Mouse (Mus musculus): Measurements from ENCODE around the gene Tifa. TPM values are rescaled to one million over a fixed set of nuclear protein-coding genes. Genes with fewer than 3 reads are reported as not detected.

Tifa gene
- total and polyA plus RNA-seq, 3 experiments = 1.3 to 2.3 (median 1.6) TPM

GRCm38 (mm10) chr3:127850776-127851646 lies 61.4 kb downstream of the Tifa start:
- 71% methylated on average over 9 of the region's 9 CpGs for WGBS
- no peak overlapping the region for H3K9ac ChIP-seq (ENCODE audit: low read depth, low read length)
- TF ChIP-seq EP300 (IDR thresholded peaks at IDR 0.05; ENCODE audit: insufficient read depth, low read depth, low read length) = no peak
- TF ChIP-seq POLR2A (IDR thresholded peaks at IDR 0.05; ENCODE audit: insufficient read depth, low read depth, low read length) = no peak
- TF ChIP-seq CTCF (IDR thresholded peaks at IDR 0.05) = no peak

GRCm38 (mm10) chr3:127852722-127853121 lies 63.1 kb downstream of the Tifa start:
- no peak for TF ChIP-seq POLR2A (IDR thresholded peaks at IDR 0.05; ENCODE audit: insufficient read depth, low read depth, low read length)
- no peak for TF ChIP-seq EP300 (IDR thresholded peaks at IDR 0.05; ENCODE audit: insufficient read depth, low read depth, low read length)
- TF ChIP-seq CTCF (IDR thresholded peaks at IDR 0.05) = no peak
- intact Hi-C loops (cut with DNase I) = loop anchor here (1.0 to 5.0 kb wide), 2 partner anchors 45 to 97 kb away; partner anchors contain the start of gene Fam241a
- no peaks in the 10 kb centered on the region for H3K79me2 ChIP-seq (replicated peaks; ENCODE audit: control insufficient read depth, insufficient read depth, low read length)
- no peaks in the 10 kb centered on the region for H3K36me3 ChIP-seq (ENCODE audit: control insufficient read depth, insufficient read depth, low read length)
- H3K4me1 ChIP-seq (ENCODE audit: control insufficient read depth, insufficient read depth, low read length) = peaks cover 2% of the 10 kb centered on the region; the same call in 1 of the 2 replicates
- WGBS = 69% methylated on average over 9 of the region's 9 CpGs
- no peak overlapping the region for H3K4me3 ChIP-seq
- no peaks in the 10 kb centered on the region for H3K27me3 ChIP-seq (ENCODE audit: control insufficient read depth, insufficient read depth, low read length)
- no peak for DNase-seq
- no peak overlapping the region for H3K27ac ChIP-seq
- no peak overlapping the region for H3K9ac ChIP-seq (ENCODE audit: low read depth, low read length)

More at GRCm38 (mm10) chr3:127850776-127851646, 61.4 kb downstream of the Tifa start:
- no peaks in the 10 kb centered on the region for H3K79me2 ChIP-seq (replicated peaks; ENCODE audit: control insufficient read depth, insufficient read depth, low read length)
- peaks cover 2% of the 10 kb centered on the region; the same call in 1 of the 2 replicates for H3K4me1 ChIP-seq (ENCODE audit: control insufficient read depth, insufficient read depth, low read length)
- no peak for DNase-seq
- intact Hi-C loops (cut with DNase I) = loop anchor here (5.0 kb wide), 1 partner anchor 46 kb away; the partner anchor contains the start of gene Fam241a
- no peak overlapping the region for H3K4me3 ChIP-seq
- no peaks in the 10 kb centered on the region for H3K27me3 ChIP-seq (ENCODE audit: control insufficient read depth, insufficient read depth, low read length)
- no peak overlapping the region for H3K27ac ChIP-seq
- no peaks in the 10 kb centered on the region for H3K36me3 ChIP-seq (ENCODE audit: control insufficient read depth, insufficient read depth, low read length)

- 31% methylated on average over 15 of the region's 15 CpGs for WGBS
- intact Hi-C loops (cut with DNase I) = loop anchor here (1.0 to 5.0 kb wide), 2 partner anchors 44 to 96 kb away; partner anchors contain the start of gene Fam241a
- no peak overlapping the region for H3K4me3 ChIP-seq
- TF ChIP-seq POLR2A (IDR thresholded peaks at IDR 0.05; ENCODE audit: insufficient read depth, low read depth, low read length) = no peak
- TF ChIP-seq EP300 (IDR thresholded peaks at IDR 0.05; ENCODE audit: insufficient read depth, low read depth, low read length) = peak; percentile 71; the same call in 1 of the 2 replicates
- TF ChIP-seq CTCF (IDR thresholded peaks at IDR 0.05) = peak; percentile 95
- no peak overlapping the region for H3K9ac ChIP-seq (ENCODE audit: low read depth, low read length)
- no peak overlapping the region for H3K27ac ChIP-seq
- no peaks in the 10 kb centered on the region for H3K79me2 ChIP-seq (replicated peaks; ENCODE audit: control insufficient read depth, insufficient read depth, low read length)
- no peaks in the 10 kb centered on the region for H3K27me3 ChIP-seq (ENCODE audit: control insufficient read depth, insufficient read depth, low read length)
- peak; percentile 60 to 69 for DNase-seq
- no peaks in the 10 kb centered on the region for H3K36me3 ChIP-seq (ENCODE audit: control insufficient read depth, insufficient read depth, low read length)
- peaks cover 2% of the 10 kb centered on the region; the same call in 1 of the 2 replicates for H3K4me1 ChIP-seq (ENCODE audit: control insufficient read depth, insufficient read depth, low read length)
Measured at GRCm38 (mm10) chr3:127853431-127854206, 64.0 kb downstream of the Tifa start.

DNA sequence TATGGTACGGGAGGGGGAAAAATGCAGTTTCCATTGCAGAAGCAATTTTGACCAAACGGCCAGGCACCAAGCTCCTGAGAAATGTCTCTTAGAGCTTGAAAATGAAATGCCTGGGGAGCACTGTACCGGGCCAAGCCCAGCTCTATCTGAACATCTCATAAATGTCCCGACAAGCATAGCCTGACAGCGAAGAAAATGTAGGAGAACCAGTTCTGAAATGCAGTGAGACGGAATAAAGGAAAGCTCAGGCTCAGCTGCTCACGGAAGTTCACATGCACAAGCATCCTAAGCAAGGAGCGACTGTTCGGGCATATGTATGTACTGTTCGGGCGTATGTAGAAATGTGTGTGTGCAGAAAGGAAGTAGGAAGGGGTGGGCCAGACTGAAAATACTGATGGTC lies 71.7 kb downstream of the Tifa start:
- Histone ChIP-seq H3K79me2 (replicated peaks; ENCODE audit: control insufficient read depth, insufficient read depth, low read length) (no peaks in the 10 kb centered on the region), H3K27me3 (ENCODE audit: control insufficient read depth, insufficient read depth, low read length) (no peaks in the 10 kb centered on the region), H3K4me3 (no peak overlapping the region), H3K4me1 (ENCODE audit: control insufficient read depth, insufficient read depth, low read length) (peaks cover 1% of the 10 kb centered on the region), H3K9ac (ENCODE audit: low read depth, low read length) (no peak overlapping the region), H3K27ac (no peak overlapping the region), H3K36me3 (ENCODE audit: control insufficient read depth, insufficient read depth, low read length) (no peaks in the 10 kb centered on the region)
- no peak for DNase-seq
- 89% methylated on average over 11 of the region's 11 CpGs for WGBS
- TF ChIP-seq EP300 (IDR thresholded peaks at IDR 0.05; ENCODE audit: insufficient read depth, low read depth, low read length) (no peak), CTCF (IDR thresholded peaks at IDR 0.05) (no peak), POLR2A (IDR thresholded peaks at IDR 0.05; ENCODE audit: insufficient read depth, low read depth, low read length) (no peak)
- intact Hi-C loops (cut with DNase I) = no loop called here

DNA sequence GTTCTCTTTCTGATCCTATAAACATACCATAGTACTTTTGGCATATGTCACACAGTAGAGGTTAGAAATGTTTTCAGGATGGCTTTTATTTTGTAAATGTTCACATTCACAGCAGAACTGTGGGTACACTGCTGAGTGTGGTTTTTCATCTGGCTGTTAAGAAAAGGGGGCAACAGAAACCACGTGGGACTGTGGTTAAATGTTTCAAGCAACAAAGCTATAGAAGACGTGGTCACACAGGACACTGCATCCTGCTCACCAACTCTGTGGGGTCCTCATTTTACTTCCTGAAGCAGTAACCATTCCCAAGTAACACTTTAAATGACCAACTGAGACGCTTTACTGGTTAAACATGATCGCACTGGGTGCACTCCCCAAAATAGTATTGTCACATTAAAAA lies 72.9 kb downstream of the Tifa start:
- no peaks in the 10 kb centered on the region for H3K79me2 ChIP-seq (replicated peaks; ENCODE audit: control insufficient read depth, insufficient read depth, low read length)
- no peak overlapping the region for H3K4me3 ChIP-seq
- intact Hi-C loops (cut with DNase I) = no loop called here
- no peak for TF ChIP-seq CTCF (IDR thresholded peaks at IDR 0.05)
- TF ChIP-seq POLR2A (IDR thresholded peaks at IDR 0.05; ENCODE audit: insufficient read depth, low read depth, low read length) = no peak
- TF ChIP-seq EP300 (IDR thresholded peaks at IDR 0.05; ENCODE audit: insufficient read depth, low read depth, low read length) = no peak
- no peak for DNase-seq
- H3K9ac ChIP-seq (ENCODE audit: low read depth, low read length) = no peak overlapping the region
- no peak overlapping the region for H3K27ac ChIP-seq
- no peaks in the 10 kb centered on the region for H3K36me3 ChIP-seq (ENCODE audit: control insufficient read depth, insufficient read depth, low read length)
- no peaks in the 10 kb centered on the region for H3K27me3 ChIP-seq (ENCODE audit: control insufficient read depth, insufficient read depth, low read length)
- 85% methylated on average over 4 of the region's 4 CpGs for WGBS
- H3K4me1 ChIP-seq (ENCODE audit: control insufficient read depth, insufficient read depth, low read length) = peaks cover 1% of the 10 kb centered on the region

Measured in heart, adult 2 months (tissue).